Mouse (Mus musculus) heart, adult 11 months (tissue): ENCODE data around the gene Olfr1014.

Experiments
- DNase-seq: peaks from one replicate; pipeline ENCODE4 v3.0.0; 2022

Olfr1014 gene

DNA sequence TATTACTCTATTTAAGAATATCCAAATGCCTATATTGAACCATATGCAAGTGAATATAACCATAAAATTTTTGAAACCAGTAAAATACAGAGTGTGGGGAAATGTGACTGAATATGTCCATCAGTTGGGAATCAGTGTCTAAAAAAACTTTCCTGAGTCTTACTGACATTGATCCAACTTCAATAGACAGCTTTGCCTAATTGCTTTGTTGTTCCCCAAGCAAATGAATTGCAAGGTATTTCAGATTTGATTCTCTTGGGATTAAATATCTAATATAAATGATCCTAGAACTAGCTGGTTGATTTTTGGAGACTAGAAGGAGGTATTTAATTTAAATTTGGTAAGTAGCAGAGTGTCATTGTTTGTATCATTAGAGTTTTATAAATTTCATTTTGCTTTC, at the start of gene Olfr1014:
Gene Olfr1014 (plus strand): TSS at position 301 of the 400 bp plus-strand sequence.
- DNase-seq: no peak

GRCm38 (mm10) chr2:85725793-85726192, 46.7 kb upstream of the Olfr1014 start:
- DNase-seq: no peak

DNA sequence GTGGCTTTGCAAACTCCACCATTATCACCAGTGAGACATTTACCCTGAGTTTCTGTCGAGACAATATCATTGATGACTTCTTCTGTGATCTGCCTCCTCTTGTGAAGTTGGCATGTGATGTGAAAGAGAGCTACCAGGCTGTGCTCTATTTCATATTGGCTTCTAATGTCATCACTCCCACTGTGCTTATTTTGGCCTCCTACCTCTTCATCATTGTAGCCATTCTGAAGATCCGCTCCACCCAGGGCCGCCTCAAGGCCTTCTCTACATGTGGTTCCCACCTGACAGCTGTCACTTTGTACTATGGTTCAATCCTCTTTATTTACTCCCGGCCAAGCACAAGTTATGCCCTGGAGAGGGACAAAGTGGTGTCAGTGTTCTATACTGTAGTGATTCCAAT, 18.7 kb upstream of the Olfr1014 start:
- peak; percentile 56 for DNase-seq

DNA sequence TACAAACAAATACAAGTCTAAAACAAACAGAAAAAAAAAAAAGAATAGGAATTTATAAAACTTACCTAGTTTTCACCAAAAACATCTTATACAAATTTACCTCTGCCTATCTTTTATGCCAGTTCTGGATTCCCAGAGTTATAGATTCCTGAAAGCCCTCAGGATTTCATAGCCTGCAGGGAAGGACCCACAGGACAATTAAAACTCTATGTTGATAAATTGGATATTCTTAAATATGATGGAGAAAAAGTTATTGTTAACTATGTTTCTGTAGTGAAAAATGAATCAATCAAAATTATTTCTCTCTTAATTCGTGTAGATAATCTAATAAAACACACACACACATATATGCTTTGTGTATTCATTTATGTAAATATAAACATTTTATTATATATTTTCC, 9.8 kb upstream of the Olfr1014 start, which contains the start of gene Olfr1012:
Gene Olfr1012 (minus strand): TSS at position 101 of the 400 bp plus-strand sequence.
- no peak for DNase-seq

GRCm38 (mm10) chr2:85766798-85767197, 5.7 kb upstream of the Olfr1014 start, which contains the start of gene Olfr1013:
Gene Olfr1013, plus strand, starts transcription at chr2:85767098.
- DNase-seq: no peak

- DNase-seq: no peak
These were observed 9.2 kb downstream of the Olfr1014 start, which contains the start of gene Olfr1015 for GRCm38 (mm10) chr2:85781717-85782116. Gene Olfr1015, plus strand, starts transcription at chr2:85782017.

DNA sequence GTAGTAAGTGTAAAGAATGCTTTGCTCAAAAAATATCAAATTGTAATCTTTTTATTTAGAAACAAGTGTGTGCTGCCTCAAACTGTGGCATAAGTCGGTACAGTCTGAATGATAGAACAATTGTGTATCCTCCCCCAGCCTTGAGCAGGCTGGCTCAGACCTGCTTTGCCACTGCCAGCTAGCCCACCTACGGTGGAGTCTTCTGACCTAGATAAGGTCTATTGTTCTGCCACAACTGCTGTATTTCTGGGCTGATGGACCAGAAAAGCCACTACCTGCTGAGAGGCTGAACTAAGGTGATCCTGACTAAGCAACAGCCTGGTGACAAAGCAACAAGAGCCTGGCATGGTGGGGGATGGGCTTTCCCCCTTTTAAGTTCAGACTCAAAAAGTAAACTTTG, 19.8 kb downstream of the Olfr1014 start:
- no peak for DNase-seq

- DNase-seq: no peak
These were observed 29.9 kb downstream of the Olfr1014 start, which contains the start of gene Olfr1016 for GRCm38 (mm10) chr2:85802444-85802843. Gene Olfr1016, minus strand, starts transcription at chr2:85802544.

GRCm38 (mm10) chr2:85804501-85804900, 32.0 kb downstream of the Olfr1014 start:
- DNase-seq: no peak

- DNase-seq: no peak
These were observed 45.7 kb downstream of the Olfr1014 start, which contains the start of gene Olfr1018 for GRCm38 (mm10) chr2:85818179-85818578. Gene Olfr1018, plus strand, starts transcription at chr2:85818479.
